Mouse (Mus musculus) ovary, adult 10 weeks (tissue): ENCODE results near the gene Cdiptos. TPM values are rescaled to one million over a fixed set of nuclear protein-coding genes. Genes with fewer than 3 reads are reported as not detected.

Experiments
- polyA plus RNA-seq: library from polyadenylated mRNA; stranded (reverse); fragments of 350-450 nt; fragmentation: Illumina TruSeq; extraction: RNeasy Lipid Tissue Mini Kit (QIAGEN cat#74804); gene quantifications from one replicate; pipeline ENCODE4 v1.2.3, GENCODE M21; 2014

Gene Cdiptos
- 0.91 TPM for polyA plus RNA-seq

DNA sequence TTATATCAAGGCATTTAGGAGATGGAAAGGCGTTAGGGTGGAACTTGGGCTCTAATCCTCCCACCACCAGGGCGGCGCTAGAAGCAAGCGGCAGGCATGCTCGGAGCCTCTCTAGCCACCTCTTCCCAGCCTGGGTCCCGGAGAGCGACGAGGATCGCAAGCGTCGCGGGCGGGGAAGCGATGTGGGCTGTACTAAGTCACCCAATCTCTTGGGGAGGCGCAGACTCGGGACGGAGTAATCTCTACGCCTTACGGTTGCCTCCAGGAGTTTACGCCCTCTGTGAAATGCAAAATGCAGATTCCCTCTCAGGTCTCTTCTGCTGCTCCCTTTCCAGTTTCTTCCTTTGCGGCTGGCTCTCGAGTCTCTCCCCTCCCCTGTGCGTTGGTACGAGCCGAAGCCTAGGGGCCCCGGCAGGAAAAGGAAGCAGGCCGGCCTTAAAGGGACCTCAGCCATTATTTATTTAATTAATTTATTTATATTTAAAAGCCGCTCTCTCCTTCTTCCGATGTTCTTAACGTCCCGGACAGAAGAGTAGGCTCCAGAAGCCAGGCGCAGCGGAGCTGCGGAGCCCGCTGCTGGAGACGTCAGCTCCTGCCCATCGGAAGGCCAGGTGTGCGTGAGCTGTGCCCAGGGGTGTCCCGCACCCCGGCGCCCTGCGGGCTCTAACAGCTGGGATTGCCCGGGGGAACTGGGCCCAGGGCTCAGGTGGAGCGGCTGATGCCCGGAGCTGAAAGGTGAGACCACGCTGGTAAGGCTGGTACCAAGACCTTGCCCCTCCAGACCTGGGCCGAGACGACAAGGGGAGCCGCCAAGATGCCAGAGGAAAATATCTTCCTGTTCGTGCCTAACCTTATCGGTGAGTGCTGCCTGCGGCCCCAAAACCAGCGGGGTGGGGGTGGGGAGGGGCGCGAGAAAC is at the start of gene Cdiptos:
Cdiptos (minus strand) TSS at position 149 of the 917 bp plus-strand sequence.

DNA sequence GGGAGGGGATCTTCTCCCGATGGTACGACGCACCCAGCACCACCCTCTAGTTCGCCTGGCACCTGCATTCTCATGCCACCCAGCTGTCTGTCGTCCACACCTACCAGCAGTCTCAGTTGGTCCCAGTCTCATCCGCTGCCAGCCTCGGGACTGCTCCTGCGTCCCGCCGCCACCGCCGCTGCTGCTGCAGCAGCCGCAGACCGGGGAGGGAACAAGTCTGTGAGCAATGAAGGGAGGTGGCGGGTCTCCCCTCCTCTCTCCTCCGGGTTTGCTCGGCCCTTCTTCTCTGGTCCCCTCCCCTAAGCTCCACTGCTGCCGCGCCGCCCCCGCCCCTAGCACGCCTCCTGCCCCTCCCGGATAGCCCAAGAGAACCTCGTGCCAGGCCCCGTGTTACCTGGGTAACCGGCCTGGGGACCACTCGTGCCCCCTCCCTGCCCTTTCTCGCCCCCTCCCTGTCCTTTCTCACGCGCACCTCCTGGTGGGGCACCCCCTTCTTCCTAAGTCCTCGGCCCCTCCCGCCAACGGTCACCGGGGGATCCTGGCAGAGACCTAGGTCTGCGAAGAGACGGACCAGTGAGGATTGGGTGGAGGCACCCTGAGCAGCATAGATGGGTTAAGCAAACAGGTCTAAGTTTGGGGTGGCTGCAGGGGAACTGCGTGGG is 45.1 kb upstream of the Cdiptos start, which contains the start of the genes Gm42742 and Prrt2:
Gm42742 (minus strand) TSS at position 197 of the 662 bp plus-strand sequence.
Prrt2 (minus strand) TSS at position 311 of the 662 bp plus-strand sequence.

DNA sequence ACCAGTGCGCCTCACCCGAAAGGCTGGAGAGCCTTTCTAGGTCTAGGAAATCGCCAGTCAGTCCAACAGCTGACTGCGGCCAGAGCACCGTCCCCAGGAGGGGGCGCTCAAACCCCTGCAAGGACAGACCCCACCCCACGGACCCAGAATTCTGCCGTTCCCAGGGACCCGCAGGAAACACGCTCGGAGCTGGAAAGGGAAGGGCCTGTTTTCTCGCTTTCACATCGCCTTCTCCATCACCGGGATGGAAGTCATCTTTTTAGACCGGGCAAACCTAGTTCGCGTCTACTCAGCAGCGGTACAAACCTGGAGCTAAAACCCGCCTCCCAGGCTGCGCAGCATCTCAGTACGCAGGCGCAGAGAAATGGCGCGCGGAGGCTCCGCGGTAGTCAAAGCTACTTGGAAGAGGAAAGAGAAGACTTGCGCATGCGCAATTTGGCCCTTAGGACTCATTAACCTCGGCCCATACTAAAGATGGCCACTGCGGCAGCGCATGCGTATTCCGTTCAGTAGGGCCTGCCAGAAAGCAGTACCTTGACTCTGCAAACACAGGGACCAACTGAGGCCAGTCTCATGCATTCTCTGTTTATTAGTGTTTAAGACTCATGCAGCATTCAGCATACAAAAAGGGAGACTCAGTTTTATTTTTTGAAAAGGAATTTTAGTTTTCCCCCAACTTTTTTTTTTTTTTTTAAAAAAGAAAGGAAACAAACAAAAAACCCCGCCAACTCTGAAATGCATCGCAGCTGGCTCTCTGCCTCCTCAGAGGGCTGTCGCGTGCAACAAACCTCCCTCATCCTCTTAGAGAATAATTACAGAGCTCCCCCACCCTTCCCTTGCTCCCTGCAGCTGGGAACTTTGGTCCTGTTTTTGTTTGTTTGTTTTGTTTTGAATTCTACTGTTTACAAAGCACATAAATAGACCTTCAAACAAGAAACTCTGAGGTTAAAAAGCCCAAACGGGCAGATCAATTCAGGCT is 41.4 kb upstream of the Cdiptos start, which contains the start of gene Pagr1a:
Pagr1a (minus strand) TSS at position 382 of the 979 bp plus-strand sequence.

DNA sequence TGATC is 40.4 kb upstream of the Cdiptos start, which contains the start of gene Pagr1b:
Pagr1b (minus strand) TSS at position 4 of the 5 bp plus-strand sequence.

GRCm38 (mm10) chr7:127014320-127014719 is 38.4 kb upstream of the Cdiptos start, which contains the start of gene Mvp:
TSS of gene Mvp (minus strand) at chr7:127014621.

GRCm38 (mm10) chr7:126975893-126975949 is 177 bp downstream of the Cdiptos start, which contains the start of gene Cdipt:
TSS of gene Cdipt (plus strand) at chr7:126975914.

DNA sequence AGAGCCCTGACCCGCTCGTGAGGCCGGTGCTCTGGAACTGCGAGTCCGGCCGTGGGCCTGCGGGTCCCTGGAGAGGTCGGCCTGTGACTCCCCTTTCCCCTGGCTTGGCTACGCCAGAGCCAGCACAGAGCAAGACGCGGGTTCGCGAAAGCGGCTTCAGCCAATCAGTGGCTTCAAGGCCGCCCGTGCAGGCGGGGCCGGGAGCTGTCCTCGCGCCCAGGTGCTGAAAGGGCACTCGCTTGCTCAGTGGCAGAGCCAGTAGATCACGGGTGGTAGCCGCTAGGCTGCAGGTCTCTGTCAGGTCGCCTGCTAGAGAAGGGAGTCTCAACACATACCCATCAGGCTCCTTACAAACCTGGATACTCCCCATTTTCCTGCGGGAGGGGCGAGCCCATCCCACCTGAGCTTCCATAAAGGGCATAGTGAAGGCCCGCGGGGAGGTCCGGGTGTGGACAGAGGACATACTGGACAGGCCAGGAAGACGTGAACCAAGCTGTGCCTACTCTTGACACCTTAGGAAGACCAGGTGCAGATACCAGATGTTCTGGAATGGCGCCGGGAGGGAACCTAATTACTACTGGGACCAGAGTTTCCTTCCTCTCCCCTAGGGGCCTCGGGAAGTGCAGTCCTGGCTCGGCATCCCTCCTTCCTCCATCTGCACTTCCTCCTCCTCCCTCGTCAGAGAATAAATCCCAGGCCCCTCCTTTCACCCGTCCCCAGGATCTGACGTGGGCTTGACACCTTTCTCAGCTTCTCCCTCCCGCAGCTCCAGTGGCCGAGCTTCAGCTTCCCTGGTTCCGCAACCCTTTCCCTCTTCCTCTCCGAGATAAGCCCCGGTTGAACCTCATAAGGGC is 25.9 kb downstream of the Cdiptos start, which contains the start of gene Sez6l2:
Sez6l2 (plus strand) TSS at position 771 of the 854 bp plus-strand sequence.

GRCm38 (mm10) chr7:126949403-126949792 is 26.5 kb downstream of the Cdiptos start, which contains the start of gene Asphd1:
TSS of gene Asphd1 (minus strand) at chr7:126949582.

GRCm38 (mm10) chr7:126928384-126929037 is 47.4 kb downstream of the Cdiptos start, which contains the start of gene Kctd13:
TSS of gene Kctd13 (plus strand) at chr7:126928879.

DNA sequence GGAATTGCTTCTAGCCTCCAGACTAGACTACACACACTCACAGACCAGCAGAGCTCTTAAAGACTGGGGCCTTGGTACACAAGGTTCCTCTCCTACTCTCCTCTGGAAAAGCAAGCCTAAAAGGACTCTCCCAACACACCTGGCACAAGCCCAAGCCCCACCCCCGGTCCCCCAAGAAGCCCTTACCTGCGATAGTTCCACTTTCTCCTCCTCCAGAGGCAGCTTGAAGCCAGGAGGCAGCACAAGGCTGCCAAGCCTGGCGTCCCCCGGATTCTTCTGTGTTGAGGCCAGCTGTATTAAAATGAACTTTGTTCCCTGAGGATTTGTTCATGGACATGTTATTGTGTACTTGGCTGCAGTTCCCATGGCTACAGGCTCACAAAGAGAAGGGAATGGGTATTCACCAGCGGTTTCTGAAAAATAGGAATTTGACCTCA is 53.3 kb downstream of the Cdiptos start, which contains the start of gene Tmem219:
Tmem219 (minus strand) TSS at position 294 of the 437 bp plus-strand sequence.

Other genes starting within 250 kb of the Cdiptos start
- 15.3 TPM for gene Mapk3, start 216.5 kb downstream of the Cdiptos start, polyA plus RNA-seq
- gene Gdpd3, start 209.8 kb downstream of the Cdiptos start, polyA plus RNA-seq, result not detected
- 9.1 TPM for gene Ypel3, start 199.1 kb downstream of the Cdiptos start, polyA plus RNA-seq
- gene Tbx6, start 194.6 kb downstream of the Cdiptos start, polyA plus RNA-seq, result not detected
- gene Ppp4c, start 183.6 kb downstream of the Cdiptos start, polyA plus RNA-seq, result 36.4 TPM
- gene Fam57b, start 178.4 kb downstream of the Cdiptos start, polyA plus RNA-seq, result 1.5 TPM
- gene 4930451I11Rik, start 144.5 kb downstream of the Cdiptos start, polyA plus RNA-seq, result not detected
- not detected for gene Doc2a, start 128.7 kb downstream of the Cdiptos start, polyA plus RNA-seq
- gene Hirip3, start 114.1 kb downstream of the Cdiptos start, polyA plus RNA-seq, result 21.5 TPM
- 19.9 TPM for gene Ino80e, start 113.7 kb downstream of the Cdiptos start, polyA plus RNA-seq
- gene Taok2, start 91.4 kb downstream of the Cdiptos start, polyA plus RNA-seq, result 8.2 TPM
- 6.6 TPM for gene Tmem219, start 53.2 kb downstream of the Cdiptos start, polyA plus RNA-seq
- gene Kctd13, start 47.2 kb downstream of the Cdiptos start, polyA plus RNA-seq, result 1.9 TPM
- not detected for gene Asphd1, start 26.5 kb downstream of the Cdiptos start, polyA plus RNA-seq
- gene Sez6l2, start 25.5 kb downstream of the Cdiptos start, polyA plus RNA-seq, result 2.7 TPM
- 13.1 TPM for gene Cdipt, start 184 bp downstream of the Cdiptos start, polyA plus RNA-seq
- gene Mvp, start 38.5 kb upstream of the Cdiptos start, polyA plus RNA-seq, result 0.46 TPM
- not detected for gene Pagr1b, start 40.4 kb upstream of the Cdiptos start, polyA plus RNA-seq
- not detected for gene Pagr1a, start 41.3 kb upstream of the Cdiptos start, polyA plus RNA-seq
- gene Gm42742, start 45.0 kb upstream of the Cdiptos start, polyA plus RNA-seq, result 0.60 TPM
- not detected for gene Prrt2, start 45.1 kb upstream of the Cdiptos start, polyA plus RNA-seq
- 33.1 TPM for gene Maz, start 50.9 kb upstream of the Cdiptos start, polyA plus RNA-seq
- gene Kif22, start 66.4 kb upstream of the Cdiptos start, polyA plus RNA-seq, result 6.0 TPM
- gene Zg16, start 111.2 kb upstream of the Cdiptos start, polyA plus RNA-seq, result 5.4 TPM
- 2.9 TPM for gene AI467606, start 115.3 kb upstream of the Cdiptos start, polyA plus RNA-seq
- 0.71 TPM for gene Qprt, start 146.1 kb upstream of the Cdiptos start, polyA plus RNA-seq
- gene Spn, start 161.7 kb upstream of the Cdiptos start, polyA plus RNA-seq, result 1.1 TPM
- gene Cd2bp2, start 220.0 kb upstream of the Cdiptos start, polyA plus RNA-seq, result 13.1 TPM
- 3.0 TPM for gene Tbc1d10b, start 232.4 kb upstream of the Cdiptos start, polyA plus RNA-seq
- gene Mylpf, start 232.8 kb upstream of the Cdiptos start, polyA plus RNA-seq, result not detected